Mouse (Mus musculus): ENCODE measurements around the gene Scamp1. TPM values are rescaled to one million over a fixed set of nuclear protein-coding genes. Genes with fewer than 3 reads are reported as not detected.

Scamp1 gene
- polyA plus RNA-seq, 1 experiment from 2014 or later, result 29.1 TPM

- Histone ChIP-seq H3K4me3 (ENCODE audit: low read length) (no peak overlapping the region), H3K9me3 (ENCODE audit: control insufficient read depth, low read length) (no peaks in the 10 kb centered on the region), H3K27ac (ENCODE audit: low read length) (no peak overlapping the region), H3K27me3 (replicated peaks; ENCODE audit: control insufficient read depth, insufficient read depth, low read length) (no peaks in the 10 kb centered on the region), H3K36me3 (ENCODE audit: control insufficient read depth, insufficient read depth, low read length) (no peaks in the 10 kb centered on the region), H3K9ac (ENCODE audit: low read depth, low read length) (no peak overlapping the region), H3K4me2 (ENCODE audit: low read depth, low read length) (no peak overlapping the region), H3K4me1 (ENCODE audit: control insufficient read depth, insufficient read depth, low read length) (peaks cover 13% of the 10 kb centered on the region)
- 76% methylated on average over 4 of the region's 4 CpGs for WGBS
- ATAC-seq, result no peak
These were observed 23.1 kb downstream of the Scamp1 start for GRCm38 (mm10) chr13:94262551-94262950.

- 73% methylated on average over 6 of the region's 6 CpGs for WGBS
- H3K36me3 ChIP-seq (ENCODE audit: control insufficient read depth, insufficient read depth, low read length), result no peaks in the 10 kb centered on the region
These were observed 24.0 kb downstream of the Scamp1 start for GRCm38 (mm10) chr13:94261624-94262023.

GRCm38 (mm10) chr13:94260961-94261360, 24.7 kb downstream of the Scamp1 start:
- 80% methylated on average over 8 of the region's 8 CpGs for WGBS
- no peaks in the 10 kb centered on the region for H3K9me3 ChIP-seq (ENCODE audit: control insufficient read depth, low read length)
- H3K4me2 ChIP-seq (ENCODE audit: low read depth, low read length), result no peak overlapping the region
- ATAC-seq, result no peak
- H3K36me3 ChIP-seq (ENCODE audit: control insufficient read depth, insufficient read depth, low read length), result no peaks in the 10 kb centered on the region
- no peak overlapping the region for H3K27ac ChIP-seq (ENCODE audit: low read length)
- H3K4me1 ChIP-seq (ENCODE audit: control insufficient read depth, insufficient read depth, low read length), result peaks cover 15% of the 10 kb centered on the region
- H3K27me3 ChIP-seq (replicated peaks; ENCODE audit: control insufficient read depth, insufficient read depth, low read length), result no peaks in the 10 kb centered on the region
- H3K9ac ChIP-seq (ENCODE audit: low read depth, low read length), result no peak overlapping the region
- H3K4me3 ChIP-seq (ENCODE audit: low read length), result no peak overlapping the region

More at GRCm38 (mm10) chr13:94261624-94262023, 24.0 kb downstream of the Scamp1 start:
- no peak for ATAC-seq
- Histone ChIP-seq H3K4me1 (ENCODE audit: control insufficient read depth, insufficient read depth, low read length) (peaks cover 15% of the 10 kb centered on the region), H3K4me2 (ENCODE audit: low read depth, low read length) (no peak overlapping the region), H3K4me3 (ENCODE audit: low read length) (no peak overlapping the region), H3K27me3 (replicated peaks; ENCODE audit: control insufficient read depth, insufficient read depth, low read length) (no peaks in the 10 kb centered on the region), H3K27ac (ENCODE audit: low read length) (no peak overlapping the region), H3K9me3 (ENCODE audit: control insufficient read depth, low read length) (no peaks in the 10 kb centered on the region), H3K9ac (ENCODE audit: low read depth, low read length) (no peak overlapping the region)

DNA sequence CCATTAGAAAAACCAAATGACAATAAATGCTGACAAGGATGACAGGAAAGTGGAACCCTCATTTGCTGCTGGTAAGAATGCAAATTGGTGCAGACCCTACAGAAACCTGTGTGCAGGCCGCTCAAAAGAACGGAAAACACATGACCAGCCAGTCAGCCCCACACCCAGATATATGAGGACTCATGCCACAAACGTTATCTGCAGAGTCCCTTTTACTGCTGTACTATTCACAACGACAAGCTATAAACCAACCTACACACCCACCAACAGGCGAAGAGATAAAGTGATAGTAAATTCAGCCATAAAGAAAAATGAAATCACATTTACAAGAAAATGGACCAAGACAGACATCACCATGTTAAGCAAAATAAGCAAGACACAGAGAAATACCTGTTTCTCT, 26.4 kb downstream of the Scamp1 start:
- Histone ChIP-seq H3K36me3 (ENCODE audit: control insufficient read depth, insufficient read depth, low read length) (no peaks in the 10 kb centered on the region), H3K27ac (ENCODE audit: low read length) (no peak overlapping the region), H3K9me3 (ENCODE audit: control insufficient read depth, low read length) (no peaks in the 10 kb centered on the region), H3K27me3 (replicated peaks; ENCODE audit: control insufficient read depth, insufficient read depth, low read length) (no peaks in the 10 kb centered on the region), H3K9ac (ENCODE audit: low read depth, low read length) (no peak overlapping the region), H3K4me3 (ENCODE audit: low read length) (no peak overlapping the region), H3K4me2 (ENCODE audit: low read depth, low read length) (no peak overlapping the region), H3K4me1 (ENCODE audit: control insufficient read depth, insufficient read depth, low read length) (peaks cover 15% of the 10 kb centered on the region)
- 54% methylated on average over 5 of the region's 5 CpGs for WGBS
- ATAC-seq, result peak; percentile 83

DNA sequence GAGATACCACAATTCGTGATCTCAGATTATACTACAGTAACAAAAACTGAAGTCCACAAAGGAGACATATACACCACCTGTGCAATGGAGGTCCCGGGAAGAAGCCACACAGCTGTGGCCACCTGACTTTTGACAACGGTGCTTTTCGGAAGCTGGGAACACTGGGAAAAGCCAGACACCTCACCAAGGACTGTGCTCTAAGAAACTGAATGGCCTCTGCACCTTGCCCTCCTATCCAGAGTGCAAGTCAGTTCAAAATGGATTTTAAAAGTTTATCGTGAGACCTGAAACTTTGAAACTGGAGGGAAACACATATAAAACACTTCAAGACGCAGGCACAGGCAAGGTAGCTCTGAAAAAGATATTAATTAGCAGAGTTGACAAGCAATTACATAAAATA, 27.1 kb downstream of the Scamp1 start:
- H3K4me1 ChIP-seq (ENCODE audit: control insufficient read depth, insufficient read depth, low read length), result peaks cover 12% of the 10 kb centered on the region
- no peak for ATAC-seq
- WGBS, result 72% methylated on average over 6 of the region's 6 CpGs
- no peak overlapping the region for H3K4me2 ChIP-seq (ENCODE audit: low read depth, low read length)
- no peaks in the 10 kb centered on the region for H3K36me3 ChIP-seq (ENCODE audit: control insufficient read depth, insufficient read depth, low read length)
- no peak overlapping the region for H3K4me3 ChIP-seq (ENCODE audit: low read length)
- no peak overlapping the region for H3K9ac ChIP-seq (ENCODE audit: low read depth, low read length)
- H3K27me3 ChIP-seq (replicated peaks; ENCODE audit: control insufficient read depth, insufficient read depth, low read length), result no peaks in the 10 kb centered on the region
- H3K9me3 ChIP-seq (ENCODE audit: control insufficient read depth, low read length), result no peaks in the 10 kb centered on the region
- no peak overlapping the region for H3K27ac ChIP-seq (ENCODE audit: low read length)

DNA sequence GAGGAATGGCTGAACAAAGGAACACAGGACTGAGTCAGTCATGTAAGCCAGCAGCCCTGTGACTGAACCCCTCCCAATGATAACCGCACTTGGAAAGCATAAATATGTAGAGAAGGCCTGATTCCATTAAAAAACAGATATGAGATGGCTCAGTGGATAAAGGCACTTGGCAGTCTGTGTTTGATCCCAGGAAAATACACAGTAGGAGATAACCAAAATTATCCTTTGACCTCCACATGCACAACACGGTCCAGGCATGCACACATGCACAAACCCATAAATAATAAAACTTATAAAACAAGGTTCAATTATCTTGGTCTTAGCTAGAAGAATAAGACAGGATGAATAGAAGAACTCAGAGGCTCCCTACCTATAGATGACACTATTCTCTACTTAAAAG, 27.9 kb downstream of the Scamp1 start:
- no peaks in the 10 kb centered on the region for H3K9me3 ChIP-seq (ENCODE audit: control insufficient read depth, low read length)
- H3K36me3 ChIP-seq (ENCODE audit: control insufficient read depth, insufficient read depth, low read length), result no peaks in the 10 kb centered on the region
- H3K27me3 ChIP-seq (replicated peaks; ENCODE audit: control insufficient read depth, insufficient read depth, low read length), result no peaks in the 10 kb centered on the region
- H3K9ac ChIP-seq (ENCODE audit: low read depth, low read length), result no peak overlapping the region
- H3K4me1 ChIP-seq (ENCODE audit: control insufficient read depth, insufficient read depth, low read length), result peaks cover 17% of the 10 kb centered on the region
- no peak overlapping the region for H3K27ac ChIP-seq (ENCODE audit: low read length)
- H3K4me3 ChIP-seq (ENCODE audit: low read length), result no peak overlapping the region
- WGBS, result 45% methylated on average over 2 of the region's 2 CpGs
- no peak overlapping the region for H3K4me2 ChIP-seq (ENCODE audit: low read depth, low read length)
- ATAC-seq, result no peak

GRCm38 (mm10) chr13:94255176-94255575, 30.5 kb downstream of the Scamp1 start:
- ATAC-seq, result no peak
- no peak overlapping the region for H3K4me2 ChIP-seq (ENCODE audit: low read depth, low read length)
- H3K4me3 ChIP-seq (ENCODE audit: low read length), result no peak overlapping the region
- H3K9me3 ChIP-seq (ENCODE audit: control insufficient read depth, low read length), result no peaks in the 10 kb centered on the region
- no peaks in the 10 kb centered on the region for H3K27me3 ChIP-seq (replicated peaks; ENCODE audit: control insufficient read depth, insufficient read depth, low read length)
- no peak overlapping the region for H3K27ac ChIP-seq (ENCODE audit: low read length)
- WGBS, result 96% methylated on average over 2 of the region's 2 CpGs
- no peak overlapping the region for H3K9ac ChIP-seq (ENCODE audit: low read depth, low read length)
- no peaks in the 10 kb centered on the region for H3K36me3 ChIP-seq (ENCODE audit: control insufficient read depth, insufficient read depth, low read length)
- H3K4me1 ChIP-seq (ENCODE audit: control insufficient read depth, insufficient read depth, low read length), result peaks cover 17% of the 10 kb centered on the region

GRCm38 (mm10) chr13:94254286-94254685, 31.4 kb downstream of the Scamp1 start:
- 73% methylated on average over 3 of the region's 3 CpGs for WGBS

GRCm38 (mm10) chr13:94253052-94253451, 32.6 kb downstream of the Scamp1 start:
- H3K27ac ChIP-seq (ENCODE audit: low read length), result peak overlapping the region; percentile 37; the same call in 1 of the 2 replicates
- peak overlapping the region; percentile 19; the same call in 1 of the 2 replicates for H3K4me2 ChIP-seq (ENCODE audit: low read depth, low read length)

More at GRCm38 (mm10) chr13:94254286-94254685, 31.4 kb downstream of the Scamp1 start:
- no peaks in the 10 kb centered on the region for H3K9me3 ChIP-seq (ENCODE audit: control insufficient read depth, low read length)
- H3K27ac ChIP-seq (ENCODE audit: low read length), result no peak overlapping the region
- no peaks in the 10 kb centered on the region for H3K36me3 ChIP-seq (ENCODE audit: control insufficient read depth, insufficient read depth, low read length)
- no peak overlapping the region for H3K9ac ChIP-seq (ENCODE audit: low read depth, low read length)
- H3K4me1 ChIP-seq (ENCODE audit: control insufficient read depth, insufficient read depth, low read length), result peaks cover 17% of the 10 kb centered on the region
- no peak overlapping the region for H3K4me3 ChIP-seq (ENCODE audit: low read length)
- ATAC-seq, result no peak
- no peaks in the 10 kb centered on the region for H3K27me3 ChIP-seq (replicated peaks; ENCODE audit: control insufficient read depth, insufficient read depth, low read length)
- no peak overlapping the region for H3K4me2 ChIP-seq (ENCODE audit: low read depth, low read length)

DNA sequence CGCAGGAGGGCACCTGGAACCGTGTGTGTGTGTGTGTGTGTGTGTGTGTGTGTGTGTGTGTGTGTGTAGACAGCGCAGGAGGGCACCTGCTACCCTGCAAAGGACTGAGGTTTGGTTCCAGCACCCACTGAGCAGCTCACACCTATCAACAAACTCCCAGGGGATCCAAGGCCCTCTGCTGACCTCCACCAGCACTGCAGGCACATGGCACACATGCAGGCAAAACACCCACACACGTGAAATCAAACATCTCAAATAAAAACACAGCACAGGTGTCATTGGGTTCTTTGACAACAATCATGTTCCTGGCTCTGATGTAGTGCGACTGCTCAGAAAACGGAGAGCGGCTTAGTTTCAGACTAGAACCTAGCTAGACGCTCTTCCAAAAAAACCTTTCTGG, 34.9 kb downstream of the Scamp1 start:
- no peak overlapping the region for H3K4me2 ChIP-seq (ENCODE audit: low read depth, low read length)
- no peak overlapping the region for H3K4me3 ChIP-seq (ENCODE audit: low read length)
- no peaks in the 10 kb centered on the region for H3K27me3 ChIP-seq (replicated peaks; ENCODE audit: control insufficient read depth, insufficient read depth, low read length)
- no peak for ATAC-seq
- no peaks in the 10 kb centered on the region for H3K9me3 ChIP-seq (ENCODE audit: control insufficient read depth, low read length)
- WGBS, result 86% methylated on average over 5 of the region's 8 CpGs
- H3K4me1 ChIP-seq (ENCODE audit: control insufficient read depth, insufficient read depth, low read length), result 0 out of 2 replicates have a peak, but pooled peaks cover 5% of the 10 kb centered on the region
- no peak overlapping the region for H3K9ac ChIP-seq (ENCODE audit: low read depth, low read length)
- H3K27ac ChIP-seq (ENCODE audit: low read length), result no peak overlapping the region
- no peaks in the 10 kb centered on the region for H3K36me3 ChIP-seq (ENCODE audit: control insufficient read depth, insufficient read depth, low read length)

More at GRCm38 (mm10) chr13:94253052-94253451, 32.6 kb downstream of the Scamp1 start:
- Histone ChIP-seq H3K9ac (ENCODE audit: low read depth, low read length) (no peak overlapping the region), H3K4me1 (ENCODE audit: control insufficient read depth, insufficient read depth, low read length) (peaks cover 14% of the 10 kb centered on the region), H3K4me3 (ENCODE audit: low read length) (no peak overlapping the region), H3K9me3 (ENCODE audit: control insufficient read depth, low read length) (no peaks in the 10 kb centered on the region), H3K27me3 (replicated peaks; ENCODE audit: control insufficient read depth, insufficient read depth, low read length) (no peaks in the 10 kb centered on the region), H3K36me3 (ENCODE audit: control insufficient read depth, insufficient read depth, low read length) (no peaks in the 10 kb centered on the region)
- 53% methylated on average over 5 of the region's 5 CpGs for WGBS
- ATAC-seq, result peak; percentile 60

Data from intestine, embryonic 16.5 days (tissue).